Mouse (Mus musculus) urinary bladder, postnatal 14 days (tissue): Measurements from ENCODE around the gene Rps3.

Source experiments
- DNase-seq: peaks from one replicate; pipeline ENCODE4 v3.0.0; 2021; ENCODE audit warnings: low spot score

Gene Rps3

DNA sequence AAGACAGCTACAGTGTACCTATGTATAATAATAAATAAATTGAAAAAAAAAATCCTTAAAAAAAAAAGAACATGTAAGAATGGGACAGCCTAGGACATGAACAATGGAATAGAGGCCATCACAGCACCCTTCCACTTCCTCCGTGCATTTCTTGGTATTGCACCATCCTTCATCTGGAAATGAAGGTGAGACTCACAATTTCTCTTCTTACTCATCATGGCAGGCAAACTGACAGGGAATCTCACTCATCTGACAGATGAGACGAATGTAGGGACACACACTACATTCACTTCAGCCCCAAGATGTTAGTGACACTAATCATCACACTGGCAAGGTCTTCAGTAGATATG is 8.0 kb downstream of the Rps3 start:
- DNase-seq = no peak

DNA sequence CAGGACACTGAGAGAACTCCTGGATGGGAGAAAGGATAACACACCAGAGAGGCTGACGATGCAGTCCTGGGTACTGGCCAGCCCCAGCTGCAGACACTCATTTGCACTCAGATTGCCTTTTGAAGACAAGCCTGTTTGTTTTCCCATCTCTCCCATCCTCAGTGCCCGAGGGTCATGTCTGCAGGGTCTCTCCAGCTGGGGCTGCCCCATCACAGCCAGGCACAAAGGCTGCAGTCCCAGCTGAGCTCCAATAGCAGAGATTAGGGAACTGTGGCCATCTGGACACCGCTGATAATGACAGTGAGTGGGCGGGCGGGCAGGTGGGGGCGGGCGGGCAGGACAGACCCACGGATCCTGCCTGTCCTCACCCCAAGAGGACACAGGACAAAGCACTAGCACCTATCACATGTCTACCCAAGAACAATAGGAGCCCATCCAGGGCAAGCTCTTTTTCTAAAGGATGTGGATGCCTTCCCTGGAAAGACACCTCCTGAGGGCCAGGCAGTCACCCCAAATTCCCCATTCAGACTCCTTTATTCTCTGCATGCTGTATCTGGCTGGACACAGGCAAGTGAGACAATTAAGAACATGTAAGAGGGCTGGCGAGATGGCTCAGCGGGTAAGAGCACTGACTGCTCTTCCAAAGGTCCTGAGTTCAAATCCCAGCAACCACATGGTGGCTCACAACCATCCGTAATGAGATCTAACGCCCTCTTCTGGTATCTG is 8.5 kb downstream of the Rps3 start:
- no peak for DNase-seq

DNA sequence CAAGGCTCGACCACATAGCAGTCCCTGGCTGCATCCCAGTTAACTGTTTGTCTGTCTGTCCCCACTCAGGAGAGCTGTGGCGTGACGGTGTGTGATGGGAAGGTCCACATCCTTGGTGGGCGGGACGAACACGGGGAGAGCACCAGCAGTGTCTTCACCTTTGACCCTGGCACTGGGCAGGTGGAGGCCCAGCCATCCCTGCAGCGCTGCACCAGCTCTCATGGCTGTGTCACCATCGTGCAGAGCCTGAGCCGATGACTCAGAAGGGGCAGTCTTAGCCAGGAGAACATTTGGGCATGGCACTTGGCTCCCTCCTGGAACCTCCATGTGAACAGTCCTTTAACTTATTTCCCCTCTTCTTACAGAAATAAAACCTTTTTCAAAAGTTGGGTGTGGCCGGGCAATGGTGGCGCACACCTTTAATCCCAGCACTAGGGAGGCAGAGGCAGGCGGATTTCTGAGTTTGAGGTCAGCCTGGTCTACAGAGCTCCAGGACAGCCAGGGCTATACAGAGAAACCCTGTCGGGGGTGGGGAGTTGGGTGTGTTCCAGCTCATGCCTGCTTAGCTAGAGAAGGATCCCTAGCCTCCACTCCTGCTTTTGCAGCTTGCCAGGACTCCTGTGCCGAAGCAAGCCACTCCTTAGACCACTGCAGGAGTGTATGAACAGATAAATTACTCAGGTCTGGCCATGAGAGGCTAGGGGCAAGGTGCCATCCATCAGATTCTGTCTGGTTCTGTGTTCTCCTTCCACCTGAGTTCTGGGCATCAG is 9.7 kb downstream of the Rps3 start:
- DNase-seq = peak; percentile 34

DNA sequence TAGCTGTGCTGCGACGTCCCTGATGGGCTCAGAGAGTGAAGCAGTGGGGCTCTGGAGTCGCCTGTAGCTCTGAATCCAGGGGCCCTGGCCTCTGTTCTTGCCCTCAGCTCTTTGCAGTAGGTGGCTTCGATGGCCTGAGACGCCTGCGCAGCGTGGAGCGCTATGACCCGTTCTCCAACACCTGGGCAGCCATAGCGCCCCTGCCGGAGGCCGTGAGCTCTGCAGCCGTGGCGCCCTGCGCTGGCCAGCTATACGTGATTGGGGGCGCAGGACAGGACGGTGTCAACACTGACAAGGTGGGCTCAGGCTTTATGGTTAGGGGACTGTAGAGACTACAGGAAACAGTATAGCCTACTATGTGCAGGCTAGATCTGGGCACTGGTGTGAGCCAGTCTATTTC is 12.0 kb downstream of the Rps3 start:
- DNase-seq = no peak

DNA sequence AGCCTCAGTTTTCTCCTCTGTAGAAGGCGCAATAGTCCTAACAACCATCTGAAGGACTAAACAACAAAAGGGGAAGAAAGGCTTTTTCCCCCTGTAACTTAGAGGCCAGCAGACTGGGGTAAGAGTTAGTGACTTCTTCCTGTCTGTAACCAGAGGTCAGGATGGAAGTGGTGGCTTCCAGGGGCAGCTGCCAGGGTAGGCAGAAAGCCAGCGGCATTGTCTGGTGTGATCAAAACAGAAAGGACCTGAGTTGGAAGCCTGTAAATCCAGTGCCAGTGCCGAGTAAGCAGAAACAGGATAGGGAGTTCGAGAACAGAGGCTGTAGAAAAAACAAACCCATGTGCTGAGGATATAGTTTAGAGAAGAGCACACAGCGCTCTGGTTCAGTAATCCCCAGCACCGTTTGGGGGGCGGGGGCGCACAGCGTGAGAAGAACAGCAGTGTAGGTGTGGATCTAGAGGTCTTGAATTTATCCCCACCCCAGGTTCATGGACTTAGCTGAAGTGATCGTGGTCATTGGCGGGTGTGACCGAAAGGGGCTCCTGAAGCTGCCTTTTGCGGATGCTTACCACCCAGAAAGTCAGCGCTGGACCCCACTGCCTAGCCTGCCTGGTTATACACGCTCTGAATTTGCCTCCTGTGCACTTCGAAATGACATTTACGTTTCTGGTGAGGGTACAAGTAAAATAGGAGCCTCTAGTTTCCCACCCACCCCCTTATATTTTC is 13.7 kb downstream of the Rps3 start:
- DNase-seq = no peak

DNA sequence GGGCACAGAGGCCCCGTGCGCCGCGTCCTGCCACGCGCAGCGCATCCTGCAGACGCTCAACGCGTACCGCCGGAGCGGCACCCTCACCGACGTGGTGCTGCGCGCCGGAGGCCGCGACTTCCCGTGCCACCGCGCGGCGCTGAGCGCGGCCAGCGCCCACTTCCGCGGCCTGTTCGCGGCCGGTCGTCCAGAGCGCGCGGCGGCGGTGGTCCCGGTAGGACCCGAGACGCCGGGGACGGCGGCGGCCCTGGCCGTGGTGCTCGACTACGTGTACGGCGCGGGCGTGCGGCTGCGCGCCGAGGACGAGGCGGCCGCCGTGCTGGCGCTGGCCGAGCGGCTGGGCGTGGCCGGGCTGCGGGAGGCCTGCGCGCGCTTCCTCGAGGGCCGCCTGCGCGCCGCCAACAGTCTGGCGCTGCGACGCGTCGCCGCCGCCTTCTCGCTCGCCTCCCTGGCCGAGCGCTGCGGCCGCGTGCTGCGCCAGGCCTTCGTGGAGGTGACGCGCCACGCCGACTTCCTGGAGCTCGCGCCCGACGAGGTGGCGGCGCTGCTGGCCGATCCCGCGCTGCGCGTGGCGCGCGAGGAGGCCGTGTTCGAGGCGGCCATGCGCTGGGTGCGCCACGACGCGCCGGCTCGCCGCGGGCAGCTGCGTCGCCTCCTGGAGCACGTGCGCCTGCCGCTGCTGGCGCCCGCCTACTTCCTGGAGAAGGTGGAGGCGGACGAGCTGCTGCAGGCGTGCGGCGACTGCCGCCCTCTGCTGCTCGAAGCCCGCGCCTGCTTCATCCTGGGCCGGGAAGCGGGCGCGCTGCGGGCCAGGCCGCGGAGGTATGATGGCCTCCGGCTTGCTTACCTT is 15.0 kb downstream of the Rps3 start:
- peak; percentile 80 for DNase-seq

DNA sequence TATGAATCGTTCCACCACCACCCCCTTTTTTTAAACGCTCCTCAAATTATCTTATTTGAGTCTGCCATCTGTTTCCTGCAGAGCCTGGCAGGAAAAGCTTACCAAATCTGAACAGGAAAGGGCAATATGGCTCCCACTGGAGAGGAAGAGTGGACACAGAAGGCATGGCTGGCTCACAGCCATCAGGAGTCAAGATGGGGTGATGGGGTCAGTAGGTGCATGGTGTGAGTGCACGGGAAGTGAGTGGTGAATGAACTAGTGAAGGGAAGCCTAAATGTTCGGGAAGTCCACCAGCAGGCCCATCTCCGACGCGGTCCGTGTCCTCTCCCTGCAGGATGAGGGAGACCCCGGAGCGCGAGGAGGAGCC is 15.6 kb downstream of the Rps3 start:
- DNase-seq = peak; percentile 40

DNA sequence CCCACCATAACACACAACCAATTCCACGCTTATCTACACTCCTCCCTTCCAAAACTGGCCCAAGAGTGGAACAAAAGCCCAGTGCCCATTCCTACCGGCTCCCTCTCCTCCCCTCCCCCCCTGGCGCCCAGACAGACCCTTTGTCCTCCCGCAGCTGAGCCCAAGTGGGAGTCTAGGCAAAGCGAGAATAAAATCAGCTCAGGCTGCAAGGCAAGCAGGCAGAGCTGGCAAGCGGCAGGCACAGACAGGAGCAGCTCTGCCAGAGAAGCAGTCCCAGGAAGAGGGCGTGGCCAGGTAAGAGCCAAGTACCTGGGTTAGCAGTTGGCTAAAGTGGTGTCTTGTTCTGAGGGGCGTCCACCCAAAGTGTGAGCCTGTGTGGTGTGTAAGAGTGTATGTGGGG is 17.7 kb downstream of the Rps3 start, which contains the start of gene Klhl35:
Gene Klhl35, plus strand, starts transcription at position 194 of the 400 bp plus-strand sequence.
- peak; percentile 63 for DNase-seq

DNA sequence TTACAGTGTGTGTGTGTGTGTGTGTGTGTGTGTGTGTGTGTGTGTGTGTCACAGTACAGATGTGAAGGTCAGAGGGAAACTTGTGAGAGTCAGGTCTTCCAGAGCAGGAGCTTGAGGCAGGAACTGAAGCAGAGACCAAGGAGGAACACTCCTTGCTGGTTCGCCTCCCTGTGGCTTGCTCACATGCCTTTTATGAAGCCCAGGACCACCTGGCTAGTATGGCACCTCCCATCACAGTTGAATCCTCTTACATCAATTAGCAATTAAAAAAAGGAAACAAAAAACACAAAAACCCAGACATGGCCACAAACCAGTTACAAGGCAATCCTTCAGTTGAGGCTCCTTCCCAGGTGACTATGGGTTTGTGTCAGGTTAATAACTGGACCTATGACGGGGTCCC is 20.4 kb downstream of the Rps3 start:
- DNase-seq = no peak

DNA sequence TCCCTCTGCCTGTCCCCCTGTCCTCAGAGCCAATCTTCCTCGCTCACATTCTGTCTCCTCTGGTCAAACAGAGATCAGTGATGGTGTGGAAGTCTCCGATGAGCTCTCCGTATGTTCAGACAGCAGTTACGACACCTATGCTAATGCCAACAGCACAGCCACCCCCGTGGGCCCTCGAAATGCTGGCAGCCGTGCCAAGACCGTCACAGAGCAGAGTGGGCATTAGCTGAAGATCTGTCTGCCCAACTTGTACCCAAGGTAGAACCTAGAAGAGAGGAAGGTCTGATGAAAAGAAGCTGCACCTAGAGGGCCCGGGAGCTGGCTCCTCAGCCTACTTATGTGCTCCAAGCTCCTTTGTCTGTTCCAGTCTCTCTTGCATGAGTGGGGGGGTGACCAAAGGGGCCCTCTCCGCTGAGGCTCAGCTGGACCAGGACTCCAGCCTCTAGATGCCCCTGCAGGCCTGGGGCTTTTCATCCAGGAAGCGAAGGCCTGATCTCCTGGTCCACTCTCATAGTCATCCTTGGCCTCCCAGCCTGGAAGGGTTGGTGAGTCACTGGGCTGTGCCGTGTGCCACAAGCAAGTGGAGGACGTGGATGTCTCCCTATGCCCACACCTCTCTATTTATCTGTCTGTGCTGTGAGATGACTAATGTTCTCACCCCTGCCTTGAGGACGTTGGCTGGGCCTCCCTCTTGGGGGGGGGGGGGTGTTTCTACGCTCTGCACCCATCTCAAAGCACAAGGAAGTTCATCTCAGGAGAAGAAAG is 23.5 kb downstream of the Rps3 start:
- DNase-seq = no peak

DNA sequence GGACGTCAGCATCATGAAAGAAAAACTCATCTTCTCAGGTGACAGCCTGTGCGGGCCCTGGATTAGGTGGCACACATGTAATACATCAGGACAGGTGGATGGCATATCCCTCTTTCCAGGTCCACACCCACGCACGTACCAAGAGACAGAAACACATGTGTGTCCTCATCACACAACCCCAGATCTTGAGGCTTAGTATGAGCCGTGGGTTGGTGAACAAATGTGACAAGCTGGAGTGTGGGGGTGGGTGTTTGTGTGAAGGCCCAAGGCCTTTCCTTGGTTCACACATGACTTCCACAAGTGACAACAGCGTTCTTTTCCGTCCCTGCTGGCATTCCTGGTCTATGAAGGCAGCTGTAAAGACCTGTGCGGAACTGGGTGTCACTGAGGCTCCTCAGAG is 24.7 kb downstream of the Rps3 start:
- DNase-seq = no peak

DNA sequence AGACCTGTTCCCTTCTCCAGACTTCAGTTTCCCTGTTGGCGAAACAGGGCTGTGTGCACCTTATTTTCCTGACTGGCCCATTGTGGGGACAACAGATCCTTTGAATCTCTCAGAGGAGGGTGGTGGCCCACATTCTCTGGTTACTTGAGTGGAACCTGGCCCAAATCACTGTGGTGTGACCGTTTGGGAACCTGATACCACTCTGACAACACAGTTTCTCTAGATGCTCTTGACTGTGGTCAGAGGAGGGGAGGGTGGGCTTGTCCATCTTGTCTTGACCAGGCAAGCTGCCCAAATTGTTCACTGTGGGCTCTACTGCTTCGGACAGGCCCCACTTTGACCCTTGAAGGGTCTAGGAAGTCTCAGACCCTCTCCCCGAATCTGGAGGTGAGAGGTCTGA is 29.5 kb downstream of the Rps3 start:
- DNase-seq = no peak

DNA sequence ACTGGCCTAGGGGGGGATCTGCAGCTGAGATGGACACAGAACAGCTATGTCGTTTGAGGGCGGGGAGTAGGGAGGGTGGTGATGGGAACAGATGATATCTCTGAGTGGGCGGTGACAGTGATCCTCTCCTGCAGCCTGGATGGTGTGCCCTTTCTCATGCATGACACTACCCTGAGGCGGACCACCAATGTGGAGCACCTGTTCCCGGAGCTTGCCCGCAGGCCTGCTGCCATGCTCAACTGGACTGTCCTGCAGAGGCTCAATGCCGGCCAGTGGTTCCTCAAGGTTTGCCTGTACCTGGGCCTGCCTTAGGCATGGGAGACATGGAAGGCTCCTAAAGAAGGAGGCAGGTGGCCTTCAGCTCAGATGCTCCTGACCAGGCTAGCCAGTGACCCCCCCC is 30.7 kb downstream of the Rps3 start:
- DNase-seq = no peak

DNA sequence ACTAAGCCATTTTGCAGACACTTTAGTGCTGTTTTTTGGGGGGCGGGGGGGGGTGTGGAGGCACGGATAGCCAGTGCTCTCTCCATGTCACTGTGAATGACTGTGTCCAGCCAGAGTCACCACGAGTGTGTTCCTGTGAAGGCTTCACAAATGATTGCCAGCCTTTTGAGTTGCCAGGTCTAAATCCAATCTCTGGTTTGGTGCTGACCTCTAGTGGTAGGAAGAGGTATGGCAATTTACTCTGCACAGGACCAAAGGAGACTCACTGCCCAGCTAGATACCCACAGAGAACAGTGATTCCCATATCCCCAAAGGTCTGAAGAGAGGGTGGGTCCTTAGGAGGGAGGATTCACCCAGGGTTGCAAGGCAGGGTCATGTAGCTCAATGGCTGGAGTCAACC is 32.8 kb downstream of the Rps3 start:
- peak; percentile 68 for DNase-seq

DNA sequence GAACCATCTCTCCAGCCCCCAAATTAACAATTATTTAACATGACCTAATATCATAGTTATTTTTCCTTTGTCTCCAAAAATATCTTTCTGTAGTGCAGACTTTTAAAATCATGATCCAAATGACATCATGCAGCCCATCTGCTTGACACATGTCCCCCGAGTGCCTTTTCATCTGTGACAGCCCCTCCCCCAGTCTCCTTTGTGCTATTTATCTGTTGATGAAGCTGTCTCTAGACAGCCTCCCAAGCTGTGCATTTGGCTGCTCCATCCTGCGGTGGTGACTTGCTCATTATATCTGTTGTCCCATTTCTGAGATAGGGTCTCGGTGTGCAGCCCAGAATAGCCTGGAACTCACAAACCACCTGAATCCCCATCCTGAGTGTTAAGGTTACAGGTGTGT is 33.8 kb downstream of the Rps3 start:
- no peak for DNase-seq

DNA sequence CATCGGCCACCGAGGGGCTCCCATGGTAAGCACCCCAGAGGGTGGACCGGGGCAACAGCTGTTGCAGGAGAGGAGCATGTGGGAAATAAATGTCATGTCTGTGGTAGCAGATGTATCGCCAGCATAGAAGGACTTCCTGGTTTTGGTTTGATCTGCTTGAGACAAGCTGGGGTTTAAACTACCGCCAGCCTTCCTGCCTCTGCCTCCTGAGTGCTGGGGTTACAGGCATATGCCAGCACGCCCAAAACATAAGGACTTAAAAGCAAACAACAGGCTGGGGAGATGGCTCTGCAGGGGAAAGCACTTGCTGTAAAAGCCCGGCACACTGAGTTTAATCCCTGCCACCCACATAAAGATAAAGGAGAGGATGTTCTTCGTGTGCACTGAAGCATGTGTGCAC is 34.5 kb downstream of the Rps3 start:
- DNase-seq = no peak

DNA sequence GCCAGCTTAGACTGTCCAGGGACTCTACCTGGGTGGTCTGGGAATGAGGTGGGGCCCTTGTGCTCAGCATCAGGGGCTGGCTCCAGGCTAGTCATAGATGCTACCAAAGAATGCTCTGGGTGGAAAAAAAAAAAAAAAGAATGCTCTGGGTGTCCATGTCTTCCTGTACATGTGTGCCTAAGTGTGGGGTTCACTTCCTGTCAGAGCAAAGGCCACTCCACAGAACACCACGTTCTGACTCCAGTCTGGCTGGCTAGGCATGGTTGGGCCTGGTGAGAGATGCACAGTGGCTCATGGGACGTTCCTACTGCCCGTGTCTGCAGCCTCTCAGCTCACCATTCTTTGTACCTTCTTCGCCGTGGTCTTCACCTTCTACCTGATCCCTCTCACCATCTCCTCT is 34.9 kb downstream of the Rps3 start:
- DNase-seq = no peak

DNA sequence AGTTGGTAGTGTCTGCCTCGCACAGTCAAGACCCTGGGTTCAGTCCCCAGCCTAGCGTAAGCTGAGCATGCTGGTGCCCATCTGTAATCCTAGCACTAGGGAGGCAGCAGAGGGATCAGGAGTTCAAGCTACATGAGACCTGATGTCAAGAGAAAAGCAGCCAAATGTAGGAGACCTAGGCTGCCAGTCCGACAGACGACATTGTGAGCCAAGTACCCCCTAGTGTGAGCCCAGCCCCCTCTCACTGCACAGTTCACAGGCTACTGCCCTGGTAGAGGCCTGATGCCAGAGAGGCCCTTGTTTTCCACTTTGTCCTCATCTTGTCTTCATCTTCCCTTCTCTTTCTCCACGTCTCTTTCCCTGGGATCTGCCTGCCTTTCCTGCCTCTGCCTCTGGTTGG is 36.2 kb downstream of the Rps3 start:
- DNase-seq = no peak

DNA sequence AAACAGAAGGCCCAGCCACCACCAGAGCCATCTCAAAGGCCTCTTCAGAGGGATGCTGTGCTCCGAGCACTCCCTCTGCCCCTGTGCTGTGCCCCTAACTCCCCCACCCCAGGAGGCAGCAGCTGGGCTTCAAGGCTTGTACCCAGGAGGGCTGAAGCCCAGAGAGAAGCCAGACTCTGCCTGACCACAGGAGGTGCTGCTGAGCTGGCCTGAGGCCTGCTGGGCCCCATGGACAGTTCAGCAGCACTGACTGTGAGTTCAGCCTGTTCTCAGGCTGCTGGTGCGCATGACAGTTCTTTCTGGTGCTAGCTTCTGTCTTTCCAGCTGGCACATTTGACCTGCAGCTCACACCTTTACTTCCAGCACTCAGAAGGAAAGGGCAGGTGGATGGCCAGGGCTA is 37.7 kb downstream of the Rps3 start:
- no peak for DNase-seq

DNA sequence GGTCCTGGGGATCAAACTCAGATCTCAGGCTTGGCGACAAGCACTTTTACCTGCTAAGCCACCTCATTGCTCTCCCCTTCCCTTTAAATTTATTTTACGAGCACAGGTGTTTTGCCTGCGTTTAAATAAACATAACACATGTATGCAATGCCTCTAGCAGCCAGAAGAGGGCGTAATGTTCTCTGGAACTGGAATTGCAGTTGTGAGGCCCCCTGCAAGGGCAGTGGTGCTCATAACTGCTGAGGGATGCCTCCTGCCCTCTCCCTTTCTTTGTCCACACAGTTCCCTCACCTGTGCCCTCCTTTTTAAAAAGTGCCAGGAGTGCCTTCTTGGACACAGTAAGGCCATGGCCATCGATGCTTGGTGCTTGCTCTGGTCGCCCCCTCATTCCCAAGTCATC is 39.5 kb downstream of the Rps3 start:
- no peak for DNase-seq

DNA sequence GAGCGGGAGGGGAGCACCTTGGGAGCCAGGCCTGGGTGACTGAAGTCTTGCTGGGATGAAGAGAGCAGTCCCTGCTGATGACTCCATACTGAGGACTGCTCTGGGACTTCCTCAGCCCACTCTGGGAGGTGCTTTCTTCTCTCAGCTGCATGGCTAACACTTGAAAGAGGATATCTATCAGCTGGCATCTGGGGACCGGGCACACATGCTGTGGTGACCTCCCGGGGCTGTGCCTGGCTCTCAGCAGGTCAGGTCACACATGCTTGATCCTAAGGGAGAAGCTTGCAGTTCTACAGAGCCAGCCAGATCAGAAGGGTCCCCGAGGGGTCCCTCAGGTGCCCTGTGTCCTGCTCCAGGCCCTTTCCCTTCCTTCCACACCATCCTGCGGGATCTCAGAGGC is 40.4 kb downstream of the Rps3 start:
- DNase-seq = no peak
